Mouse (Mus musculus) layer of hippocampus, postnatal 36 days (tissue): Measurements from ENCODE around the gene Dnajc5. TPM values are rescaled to one million over a fixed set of nuclear protein-coding genes. Genes with fewer than 3 reads are reported as not detected.
A peak's percentile ranks its signal among the peaks of the same experiment; 100 is the strongest.
"Not testable (repeated sequence)": the region's sequence is repeated elsewhere in the genome, so short reads cannot be mapped to it uniquely, and the experiment has no call there.

Experiments used
- DNase-seq, 2 experiments: peaks; one replicate each; pipeline ENCODE4 v3.0.0; 2022
- total RNA-seq, 2 experiments: library from RNA; stranded (reverse); gene quantifications; 2 replicates each; pipeline ENCODE4 v1.2.3; 2021

The Dnajc5 gene
- total RNA-seq: 100 to 1,000 TPM; 252 to 275 TPM

GRCm38 (mm10) chr2:181520118-181520935, at the start of gene Dnajc5:
Gene Dnajc5 (plus strand): TSS chr2:181520485.
- DNase-seq: peak; percentile 97 to 98

GRCm38 (mm10) chr2:181471246-181471645, 49.0 kb upstream of the Dnajc5 start:
- DNase-seq: no peak

DNA sequence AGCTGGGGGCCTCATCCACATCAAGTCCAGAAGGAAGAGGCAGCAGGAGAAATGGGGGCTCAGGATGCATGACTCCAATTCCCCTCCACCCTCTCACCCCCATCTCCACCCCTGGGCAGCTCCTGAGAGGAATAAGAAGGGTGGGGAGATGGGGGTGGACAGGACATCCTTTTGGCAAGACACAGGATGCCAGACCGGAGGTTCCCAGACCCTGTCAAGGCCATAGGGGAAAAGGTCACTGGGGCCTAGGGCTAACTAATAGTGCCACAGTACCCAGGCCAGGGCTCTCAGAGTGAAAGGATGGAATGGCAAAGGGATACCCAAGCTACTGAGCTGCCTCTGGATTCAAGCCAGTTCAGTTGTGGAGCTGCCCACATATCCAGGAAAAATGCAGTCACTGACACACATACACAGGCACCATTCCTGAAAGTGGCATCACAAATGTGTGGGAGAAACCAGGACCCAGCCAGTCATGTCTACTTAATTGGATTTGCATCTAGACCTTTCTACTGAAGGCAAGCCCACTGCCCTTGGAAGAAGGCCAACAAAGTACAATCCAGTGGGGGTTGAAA, 47.9 kb upstream of the Dnajc5 start:
- DNase-seq: no peak

GRCm38 (mm10) chr2:181483120-181483519, 37.2 kb upstream of the Dnajc5 start:
- DNase-seq: no peak

DNA sequence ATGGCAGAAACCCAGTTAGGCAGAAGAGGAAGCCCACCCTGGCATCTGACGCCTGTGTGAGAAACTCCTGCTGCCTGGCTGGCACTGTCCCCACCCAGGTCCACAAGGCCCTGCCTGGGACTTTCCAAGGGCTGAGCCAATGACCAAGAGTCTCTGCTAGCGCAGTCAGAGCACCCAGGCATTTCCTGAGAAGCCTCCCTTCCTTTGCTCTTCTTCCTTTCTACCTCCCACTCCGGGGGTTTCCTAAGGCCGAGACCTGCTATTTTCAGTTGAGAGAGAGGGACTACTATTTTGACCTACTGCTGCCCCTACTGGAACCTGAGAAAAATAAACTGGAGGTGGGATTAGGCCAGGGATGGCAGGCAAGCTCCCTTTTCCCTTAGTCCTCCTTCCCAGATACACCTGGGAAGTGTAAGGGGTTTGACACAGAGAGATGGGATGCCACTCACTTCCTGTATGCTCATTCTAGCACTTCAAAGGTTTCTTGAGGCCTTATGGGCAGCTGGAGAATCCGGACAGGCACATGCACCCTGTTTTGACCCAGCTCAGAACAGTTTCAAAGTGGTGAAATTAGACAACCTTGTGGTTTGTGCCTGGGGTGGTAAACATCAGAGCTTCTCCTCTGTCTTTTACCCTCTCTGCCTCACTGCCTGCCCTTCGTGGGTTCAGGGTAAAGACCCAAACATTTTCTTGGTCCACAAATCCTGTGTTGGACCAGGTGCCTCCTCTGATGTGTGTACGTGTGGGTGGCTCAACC, 36.5 kb upstream of the Dnajc5 start:
- no peak for DNase-seq

DNA sequence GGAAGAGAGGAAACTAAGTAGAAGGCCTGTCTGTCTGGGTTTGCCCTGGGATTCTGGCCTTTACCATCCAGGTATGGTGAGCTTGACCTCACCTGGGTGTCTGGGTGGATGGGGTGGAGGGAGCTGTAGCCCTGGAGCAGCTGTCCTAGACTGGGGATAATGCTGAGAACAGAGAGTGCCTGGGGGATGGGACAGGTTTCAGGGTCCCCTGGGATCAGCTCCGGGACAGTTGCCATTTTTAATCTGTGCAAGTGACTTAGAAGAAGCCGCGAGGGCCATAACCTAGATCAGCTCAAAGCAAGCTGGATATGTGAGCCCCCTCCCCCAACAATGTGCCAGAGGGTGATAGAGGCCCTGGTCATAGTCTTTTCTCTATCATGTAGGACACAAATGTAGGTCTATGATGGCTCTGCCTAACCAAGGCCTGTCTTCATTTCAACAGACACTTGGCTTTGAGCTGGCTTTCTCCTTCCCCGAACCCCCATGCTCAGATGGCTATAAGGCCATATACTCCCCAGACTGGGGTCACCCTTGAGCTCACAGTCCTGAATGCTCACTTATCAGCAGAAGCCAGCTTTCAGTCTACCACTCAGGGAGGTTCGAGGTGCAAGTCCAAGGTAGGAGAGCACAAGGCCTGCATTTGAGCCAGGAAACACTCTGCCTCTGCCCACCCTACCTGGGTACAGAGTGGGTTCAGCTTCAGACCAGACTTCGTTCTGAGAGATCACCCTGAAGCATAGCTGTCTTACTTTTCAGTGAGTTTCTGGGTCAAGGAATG, 35.6 kb upstream of the Dnajc5 start:
- DNase-seq: no peak

GRCm38 (mm10) chr2:181485741-181486140, 34.5 kb upstream of the Dnajc5 start:
- DNase-seq: no peak

GRCm38 (mm10) chr2:181487338-181488277, 32.7 kb upstream of the Dnajc5 start:
- no peak for DNase-seq

DNA sequence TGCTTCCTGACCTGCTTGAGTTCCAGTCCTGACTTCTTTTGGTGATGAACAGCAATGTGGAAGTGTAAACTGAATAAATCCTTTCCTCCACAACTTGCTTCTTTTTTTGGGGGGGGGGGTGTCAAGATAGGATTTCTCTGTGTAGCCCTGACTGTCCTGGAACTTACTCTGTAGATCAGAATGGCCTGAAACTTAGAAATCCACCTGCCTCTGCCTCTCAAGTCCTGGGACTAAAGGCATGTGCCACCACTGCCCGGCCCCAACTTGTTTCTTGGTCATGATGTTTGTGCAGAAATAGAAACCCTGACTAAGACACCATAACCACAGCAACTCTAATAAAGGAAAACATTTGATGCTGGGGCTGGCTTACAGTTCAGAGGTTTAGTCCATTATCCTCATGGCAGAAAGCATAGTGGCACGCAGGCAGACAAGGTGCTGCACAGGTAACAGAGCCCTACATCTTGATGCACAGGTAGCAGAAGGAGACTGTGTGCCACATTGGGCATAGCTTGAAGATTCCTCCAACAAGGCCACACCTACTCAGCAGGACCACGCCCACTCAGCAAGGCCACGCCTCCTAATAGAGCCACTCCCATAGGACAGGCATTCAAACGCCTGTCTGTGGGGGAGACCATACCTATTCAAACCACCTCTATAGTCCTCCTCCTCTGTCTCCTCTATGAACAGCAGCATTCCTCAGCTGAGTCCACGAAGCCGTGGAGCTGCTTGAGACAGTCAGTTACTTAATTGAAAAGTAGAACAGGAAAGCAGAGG, 28.7 kb upstream of the Dnajc5 start:
- DNase-seq: no peak

DNA sequence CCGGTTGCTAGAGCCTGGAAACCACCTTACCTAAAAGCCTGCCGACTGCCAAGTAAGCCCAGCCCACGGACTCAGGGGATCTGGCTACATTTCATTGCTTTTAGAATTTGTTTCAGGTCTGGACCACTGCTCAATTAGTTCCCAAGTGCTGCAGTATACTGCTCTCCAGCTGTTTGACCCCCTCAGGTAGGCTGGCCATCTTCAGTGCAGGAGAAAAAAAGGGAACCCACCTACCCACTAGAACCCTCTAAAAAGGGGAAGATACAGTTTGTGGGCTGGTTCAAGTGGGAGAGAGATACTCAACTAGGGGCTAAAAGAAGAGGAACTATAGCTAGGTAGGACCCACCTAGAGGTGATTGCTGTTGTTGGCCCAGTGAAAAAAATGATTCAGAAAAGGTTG, 28.1 kb upstream of the Dnajc5 start:
- no peak for DNase-seq

DNA sequence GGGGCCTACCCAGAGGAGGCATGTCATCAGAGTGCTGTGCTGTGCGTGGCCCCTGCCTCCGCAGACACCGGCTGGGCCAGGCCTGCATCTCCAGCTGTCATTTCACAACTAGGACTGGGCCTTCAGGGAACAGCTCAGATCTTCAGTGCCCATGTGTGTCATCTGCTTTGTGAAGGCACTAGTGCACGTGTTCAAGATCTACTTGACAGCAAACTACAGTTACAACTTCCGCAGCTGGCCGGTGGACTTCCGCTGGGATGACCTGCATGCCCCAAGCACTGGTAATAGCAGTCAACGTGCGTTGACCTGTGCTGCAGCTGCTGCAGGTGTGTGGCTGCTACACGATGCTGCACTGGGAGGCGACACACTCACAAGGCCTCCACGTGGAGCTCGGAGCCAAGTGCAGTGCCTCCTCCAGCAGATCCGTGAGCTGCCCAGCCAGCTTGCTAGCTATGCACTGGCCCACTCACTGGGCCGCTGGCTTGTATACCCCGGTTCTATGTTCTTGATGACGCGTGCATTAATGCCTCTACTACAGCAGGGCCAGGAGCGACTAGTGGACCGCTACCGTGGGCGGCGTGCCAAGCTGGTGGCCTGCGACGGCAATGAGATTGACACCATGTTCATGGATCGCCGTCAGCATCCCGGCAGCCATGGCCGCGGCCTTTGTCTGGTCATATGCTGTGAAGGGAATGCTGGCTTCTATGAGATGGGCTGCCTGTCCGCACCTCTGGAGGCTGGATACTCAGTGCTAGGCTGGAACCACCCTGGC, 26.9 kb upstream of the Dnajc5 start, which contains the start of gene Abhd16b:
TSS of gene Abhd16b (plus strand) at position 51 of the 772 bp plus-strand sequence.
- no peak for DNase-seq

- no peak for DNase-seq
Measured at GRCm38 (mm10) chr2:181494266-181494945, 25.9 kb upstream of the Dnajc5 start.

GRCm38 (mm10) chr2:181495845-181496244, 24.4 kb upstream of the Dnajc5 start:
- DNase-seq: not testable (repeated sequence)

GRCm38 (mm10) chr2:181496281-181496680, 24.0 kb upstream of the Dnajc5 start:
- DNase-seq: peak; percentile 7 to 28

DNA sequence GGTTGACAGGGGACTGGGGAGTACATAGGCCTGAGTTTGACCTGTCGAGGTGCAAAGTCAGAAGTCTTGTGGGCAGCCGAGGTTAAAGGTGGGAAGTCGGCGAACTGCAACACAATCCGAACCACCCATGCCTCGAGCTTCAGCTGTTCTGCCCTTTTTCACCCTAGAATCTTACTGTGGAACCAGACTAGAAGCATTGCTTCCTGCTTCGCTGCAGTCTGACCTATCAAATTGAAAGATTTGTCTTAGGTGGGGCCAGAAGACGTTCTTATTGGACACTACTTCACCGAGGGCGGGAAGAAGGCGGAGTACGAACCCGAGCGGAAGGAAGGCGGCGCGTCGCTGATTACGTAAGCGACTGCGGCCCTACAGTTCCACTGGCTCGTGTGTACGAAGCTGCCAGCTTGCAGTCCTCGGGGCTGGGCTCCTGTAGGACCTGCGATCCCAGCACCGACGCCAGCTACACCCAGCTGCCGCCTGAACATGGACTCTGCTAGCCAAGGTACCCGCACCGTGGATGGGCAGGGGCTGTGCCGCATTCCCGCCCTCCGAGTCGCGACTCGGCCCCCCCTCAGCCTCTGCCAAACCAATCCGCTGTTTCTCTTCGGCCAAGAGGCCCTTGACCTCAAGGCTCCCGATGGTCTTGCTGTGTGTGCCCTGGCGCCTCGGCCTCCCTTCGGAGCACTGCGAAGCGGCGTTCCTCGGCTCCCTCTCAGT, 23.3 kb upstream of the Dnajc5 start, which contains the start of gene Tpd52l2:
TSS of gene Tpd52l2 (plus strand) at position 312 of the 717 bp plus-strand sequence.
- peak; percentile 84 to 88 for DNase-seq

DNA sequence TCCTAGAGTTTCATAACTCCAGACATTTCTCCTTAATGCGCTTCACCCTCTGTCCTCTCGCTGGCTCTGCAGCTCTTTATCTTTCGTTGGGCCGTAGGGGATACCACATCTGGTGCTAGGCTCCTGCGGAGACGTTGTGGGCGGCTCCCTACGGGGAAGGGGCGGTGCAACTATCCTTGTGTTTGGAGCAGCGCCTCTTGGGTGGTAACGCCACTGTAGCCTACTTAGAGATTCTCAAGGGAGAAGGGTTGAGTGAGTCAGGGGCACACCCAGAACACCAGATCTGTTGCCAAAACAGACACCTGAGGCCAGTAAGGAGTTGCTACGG, 22.8 kb upstream of the Dnajc5 start:
- peak; percentile 9 to 24 for DNase-seq

DNA sequence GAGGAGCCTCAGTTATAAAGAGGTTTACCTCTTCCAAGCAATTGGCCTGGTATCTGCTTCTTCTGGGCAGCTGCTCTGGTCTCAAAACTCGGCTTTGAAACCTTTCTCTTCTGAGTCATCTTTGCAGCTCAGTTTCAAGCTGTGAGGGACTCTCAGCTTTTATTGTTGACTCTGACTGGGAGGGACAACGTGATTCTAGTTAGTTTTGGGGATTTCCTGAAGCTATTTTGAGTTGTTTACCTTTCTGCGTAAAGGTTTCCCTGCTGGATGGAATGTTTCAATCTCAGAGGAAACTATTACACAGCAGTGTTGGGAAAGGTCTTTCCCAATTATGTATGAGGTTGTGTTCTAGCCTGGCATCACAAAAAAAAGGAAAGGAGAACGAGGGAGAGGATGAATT, 21.6 kb upstream of the Dnajc5 start:
- no peak for DNase-seq

GRCm38 (mm10) chr2:181509191-181509590, 11.1 kb upstream of the Dnajc5 start:
- no peak for DNase-seq
